Mouse (Mus musculus): ENCODE data around the gene Nfkb2. TPM values are rescaled to one million over a fixed set of nuclear protein-coding genes. Genes with fewer than 3 reads are reported as not detected.

Nfkb2 gene
- 4.4 and 4.9 TPM in 2 replicates for polyA plus RNA-seq (2012; rRNA removed)

GRCm38 (mm10) chr19:46304216-46304841, at the start of gene Nfkb2:
Gene Nfkb2, plus strand, starts transcription at chr19:46304320.

GRCm38 (mm10) chr19:46326756-46327305, 22.7 kb downstream of the Nfkb2 start, which contains the start of gene Psd:
Gene Psd, minus strand, starts transcription at chr19:46327156.

GRCm38 (mm10) chr19:46328081-46329030, 24.2 kb downstream of the Nfkb2 start, which contains the start of gene Fbxl15:
Gene Fbxl15, plus strand, starts transcription at chr19:46328184.

DNA sequence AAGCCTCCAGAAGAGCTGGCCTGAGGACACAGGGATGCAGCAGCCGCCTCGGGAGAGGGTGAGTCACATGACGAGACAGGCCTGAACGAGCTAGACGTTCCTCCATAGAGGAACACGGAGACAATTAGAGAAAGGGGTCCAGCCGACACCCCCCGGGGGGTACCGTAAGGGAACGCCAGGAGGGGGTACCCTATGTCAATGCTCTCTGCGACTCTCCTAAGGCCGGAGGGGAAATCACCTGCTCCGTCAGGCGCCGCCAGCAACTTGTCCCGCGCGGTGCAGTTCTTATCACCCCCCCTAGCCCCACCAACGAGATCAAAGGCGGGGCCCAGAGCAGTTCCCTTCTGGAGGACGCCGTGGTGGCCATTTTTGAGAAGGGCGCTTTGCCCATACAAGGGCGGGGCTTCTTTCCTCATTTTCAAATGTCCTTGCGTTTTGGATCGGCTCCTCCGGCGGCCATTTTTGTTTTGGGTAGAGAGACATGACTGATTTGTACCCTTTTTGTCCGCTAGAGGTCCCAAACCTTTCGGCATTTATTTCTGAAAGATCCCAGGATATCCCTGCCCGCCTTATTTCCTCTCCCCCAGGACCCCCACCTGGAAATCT, 34.3 kb downstream of the Nfkb2 start, which contains the start of gene Cuedc2:
TSS of gene Cuedc2 (minus strand) at position 372 of the 606 bp plus-strand sequence.

DNA sequence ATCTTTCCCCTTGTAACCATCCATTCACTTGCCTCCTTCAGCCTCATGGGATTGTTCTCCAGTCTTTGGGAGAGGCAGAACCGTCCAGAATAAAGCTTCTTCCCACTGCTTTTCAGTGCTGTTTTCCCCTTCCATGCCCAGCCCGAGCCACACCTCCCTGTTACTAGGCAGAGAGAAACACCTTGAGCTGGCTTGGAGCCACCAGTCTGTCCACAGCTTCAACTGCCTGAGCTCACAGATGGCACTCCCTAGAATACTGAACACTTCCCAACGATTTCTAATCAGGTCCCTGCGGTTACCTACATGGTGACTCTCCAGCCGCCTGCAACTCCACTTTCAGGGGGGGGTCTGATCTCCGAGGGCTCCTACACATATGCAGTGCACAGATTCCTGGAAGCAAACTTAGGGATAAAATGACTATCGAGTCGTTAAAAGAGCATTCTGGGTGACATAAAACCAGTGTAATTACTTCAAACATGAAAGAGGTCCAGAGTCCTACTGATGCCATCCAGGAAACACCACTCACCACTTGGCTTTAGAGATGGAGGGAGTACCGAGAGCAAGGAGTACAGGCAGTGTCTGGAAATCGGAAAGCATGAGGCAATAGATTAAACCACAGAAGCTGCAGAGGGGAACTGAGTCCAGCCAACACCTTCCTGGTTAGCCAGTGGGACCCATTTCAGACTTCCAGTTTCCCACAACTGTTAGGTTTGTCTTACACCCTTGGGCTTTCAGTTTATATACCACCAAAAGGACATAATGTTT, 46.2 kb downstream of the Nfkb2 start, which contains the start of gene 2310034G01Rik:
TSS of gene 2310034G01Rik (minus strand) at position 135 of the 765 bp plus-strand sequence.

Other genes starting within 250 kb of the Nfkb2 start
- gene Nolc1, start 228.5 kb upstream of the Nfkb2 start, polyA plus RNA-seq (2012; rRNA removed) = 28.5 and 30.7 TPM in 2 replicates
- 0.12 and 0.13 TPM in 2 replicates for gene Elovl3, start 172.4 kb upstream of the Nfkb2 start, polyA plus RNA-seq (2012; rRNA removed)
- not detected in 2 replicates for gene Pitx3, start 156.0 kb upstream of the Nfkb2 start, polyA plus RNA-seq (2012; rRNA removed)
- 13.5 and 18.2 TPM in 2 replicates for gene Gbf1, start 151.8 kb upstream of the Nfkb2 start, polyA plus RNA-seq (2012; rRNA removed)
- gene Psd, start 22.8 kb downstream of the Nfkb2 start, polyA plus RNA-seq (2012; rRNA removed) = 1.7 and 1.9 TPM in 2 replicates
- gene Fbxl15, start 23.9 kb downstream of the Nfkb2 start, polyA plus RNA-seq (2012; rRNA removed) = 7.8 and 8.1 TPM in 2 replicates
- 42.7 and 46.4 TPM in 2 replicates for gene Cuedc2, start 34.4 kb downstream of the Nfkb2 start, polyA plus RNA-seq (2012; rRNA removed)
- 7.3 and 9.8 TPM in 2 replicates for gene Mfsd13a, start 36.8 kb downstream of the Nfkb2 start, polyA plus RNA-seq (2012; rRNA removed)
- 0.36 and 0.38 TPM in 2 replicates for gene 2310034G01Rik, start 46.0 kb downstream of the Nfkb2 start, polyA plus RNA-seq (2012; rRNA removed)
- gene Actr1a, start 91.4 kb downstream of the Nfkb2 start, polyA plus RNA-seq (2012; rRNA removed) = 24.5 and 24.7 TPM in 2 replicates
- 2.8 and 3.0 TPM in 2 replicates for gene Sufu, start 92.6 kb downstream of the Nfkb2 start, polyA plus RNA-seq (2012; rRNA removed)
- 8.2 and 8.8 TPM in 2 replicates for gene Trim8, start 197.4 kb downstream of the Nfkb2 start, polyA plus RNA-seq (2012; rRNA removed)